Mouse (Mus musculus) lung, postnatal 0 days (tissue): ENCODE results near the gene Erc2.

Source experiments
- CTCF ChIP-seq: IDR thresholded peaks from 2 replicates; pipeline ENCODE4 v1.5.1; 2016; ENCODE audit warnings: antibody characterized with exemption, mild to moderate bottlenecking
- EP300 ChIP-seq: IDR thresholded peaks from 2 replicates; pipeline ENCODE4 v1.6.1; 2016; ENCODE audit warnings: antibody characterized with exemption, mild to moderate bottlenecking, control low read depth

DNA sequence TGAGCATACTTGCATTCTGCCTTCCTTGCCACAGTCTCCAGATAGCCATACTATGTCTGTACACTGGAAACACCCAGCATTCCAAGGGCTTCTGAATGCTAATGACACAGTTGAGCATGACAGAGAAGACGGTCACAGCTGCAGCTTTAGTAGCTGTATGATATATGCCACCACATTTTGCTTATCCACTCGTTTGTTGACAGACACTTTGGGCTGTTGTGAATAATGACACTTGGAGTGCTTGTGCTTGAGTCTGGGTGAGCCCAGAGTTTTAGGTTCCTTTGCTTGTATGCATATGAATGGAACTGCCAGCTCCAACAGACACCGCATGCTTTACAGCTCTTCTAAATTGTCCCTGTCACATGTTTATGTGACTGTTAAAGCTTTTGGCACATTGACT, 852.8 kb downstream of the Erc2 start:
- TF ChIP-seq CTCF (no peak), EP300 (no peak)
